Mouse (Mus musculus) megakaryocyte, adult 5-6 weeks (primary cell): ENCODE data around the gene Myh3. TPM values are rescaled to one million over a fixed set of nuclear protein-coding genes. Genes with fewer than 3 reads are reported as not detected.

Experiments
- ATAC-seq: 2 replicates; pipeline ENCODE4 v1.8.0; 2016; ENCODE audit warnings: mild to moderate bottlenecking, inconsistent platforms; ENCODE audit not compliant: poor library complexity, severe bottlenecking
- total RNA-seq, 2 experiments: library from RNA; stranded (forward) in 1 of 2; stranded (reverse) in 1 of 2; fragments of 153-499, 151-499 nt in 1 of 2; fragments of 221-1000, 200-1000 nt in 1 of 2; gene quantifications; 2 replicates each; pipeline versions ENCODE4 v1.2.3 to v1.2.4; 2015 to 2017

Gene Myh3
- total RNA-seq (2015) (0.07 TPM in 1 of 2 replicates, not detected in the other), total RNA-seq (2017) (not detected in 2 replicates)

DNA sequence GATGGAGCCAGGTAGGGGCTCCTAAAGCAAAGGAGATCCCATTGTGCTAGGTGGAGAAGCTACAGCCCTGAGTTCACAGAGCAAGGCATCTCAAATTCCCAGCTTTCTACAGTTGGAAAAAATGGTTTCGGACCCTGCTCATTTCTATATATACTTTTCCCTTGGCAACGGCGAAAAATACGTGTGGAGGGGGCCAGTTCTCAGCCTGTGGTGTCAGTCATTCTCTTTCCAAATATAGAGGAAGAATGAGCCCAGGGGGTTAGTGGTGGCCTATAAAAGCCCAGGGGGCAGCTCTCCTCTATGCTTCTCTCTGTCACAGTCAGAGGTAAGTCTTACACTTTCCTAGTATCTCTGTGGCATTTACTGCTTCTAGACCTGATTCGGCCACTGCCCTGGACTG lies at the start of gene Myh3:
TSS of gene Myh3 (plus strand) at position 301 of the 400 bp plus-strand sequence.
- ATAC-seq: no peak

- peak; percentile 96 for ATAC-seq
Observed at GRCm38 (mm10) chr11:67030904-67031602, 47.0 kb upstream of the Myh3 start.

- no peak for ATAC-seq
Observed at GRCm38 (mm10) chr11:67031603-67031915, 46.5 kb upstream of the Myh3 start.

- no peak for ATAC-seq
Observed at GRCm38 (mm10) chr11:67034775-67035485, 43.2 kb upstream of the Myh3 start.

GRCm38 (mm10) chr11:67036229-67036628 lies 41.9 kb upstream of the Myh3 start:
- no peak for ATAC-seq

GRCm38 (mm10) chr11:67036892-67037291 lies 41.2 kb upstream of the Myh3 start:
- no peak for ATAC-seq

DNA sequence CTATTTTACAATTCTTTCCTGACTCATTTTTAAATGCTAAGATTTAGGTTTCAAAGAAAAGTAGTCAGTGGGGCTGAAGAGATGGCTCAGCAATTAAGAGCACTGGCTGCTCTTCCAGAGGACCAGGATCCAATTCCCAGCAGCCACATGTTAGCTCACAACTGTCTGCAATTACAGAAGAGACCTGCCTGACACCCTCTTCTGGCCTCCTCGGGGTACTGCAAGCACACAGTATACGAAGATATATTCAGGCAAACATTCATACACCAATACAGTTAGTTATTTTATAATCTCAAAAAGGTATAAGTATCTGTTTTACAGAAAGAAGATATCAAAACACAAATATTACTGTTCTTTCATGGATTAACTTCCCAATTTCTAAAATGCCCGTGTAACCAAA lies 38.3 kb upstream of the Myh3 start:
- ATAC-seq: no peak

GRCm38 (mm10) chr11:67040483-67040882 lies 37.6 kb upstream of the Myh3 start:
- ATAC-seq: no peak

DNA sequence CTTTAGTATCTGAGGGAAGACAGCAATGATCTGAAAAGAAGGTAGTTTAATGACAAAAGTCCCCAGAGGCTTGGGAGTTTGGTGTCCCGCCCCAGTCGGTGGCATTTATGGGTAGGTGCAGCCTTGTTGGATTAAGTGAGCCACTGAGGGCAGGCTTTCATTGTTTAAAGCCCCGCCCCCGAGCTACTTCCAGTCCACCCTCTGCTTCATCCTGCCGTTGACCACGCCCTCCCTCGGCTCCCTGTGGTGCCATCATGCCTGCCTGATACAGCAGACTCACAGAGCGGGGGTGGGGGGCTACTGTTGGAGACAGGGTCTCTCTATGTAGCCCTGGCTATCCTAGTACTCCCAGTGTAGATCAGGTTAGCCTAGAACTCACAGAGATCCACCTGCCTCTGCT lies 35.1 kb upstream of the Myh3 start:
- no peak for ATAC-seq

GRCm38 (mm10) chr11:67044959-67045358 lies 33.1 kb upstream of the Myh3 start:
- no peak for ATAC-seq

DNA sequence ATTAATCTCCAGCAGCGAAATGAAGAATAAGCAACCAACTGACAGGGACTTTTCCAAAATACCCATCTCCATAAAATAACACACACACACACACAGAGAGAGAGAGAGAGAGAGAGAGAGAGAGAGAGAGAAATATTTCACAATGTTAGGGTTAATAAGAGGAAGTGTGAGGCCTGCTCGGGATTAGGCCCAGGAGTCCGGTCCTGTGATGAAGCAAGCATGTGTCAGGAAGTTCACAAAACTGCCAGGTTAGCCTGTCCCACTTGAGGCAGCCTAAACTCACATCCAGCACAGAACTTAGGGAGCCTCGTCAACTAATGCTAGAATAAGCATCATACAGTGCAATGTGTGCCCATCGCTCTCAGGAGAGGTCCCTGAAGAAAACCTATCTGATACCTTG lies 30.9 kb upstream of the Myh3 start:
- ATAC-seq: peak; percentile 85

DNA sequence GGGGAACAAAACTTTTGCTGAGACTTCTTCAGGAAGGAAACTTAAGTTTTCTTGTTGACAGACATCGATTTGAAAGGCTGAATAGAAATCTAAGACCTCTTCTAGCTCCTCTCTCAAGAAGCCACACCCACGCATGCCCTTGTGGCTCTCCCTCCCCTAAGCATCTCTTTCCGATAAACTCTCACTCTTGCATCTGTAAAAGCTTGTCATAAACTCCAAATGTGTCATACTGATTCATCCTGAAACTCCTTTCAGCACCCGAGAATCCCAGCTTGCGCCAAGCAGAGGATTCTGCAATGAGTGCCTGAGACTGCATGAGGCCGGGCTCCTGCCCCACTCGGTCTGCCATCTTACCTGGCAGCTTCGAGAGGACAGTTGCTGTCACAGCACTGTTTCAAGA lies 29.6 kb upstream of the Myh3 start:
- ATAC-seq: no peak

DNA sequence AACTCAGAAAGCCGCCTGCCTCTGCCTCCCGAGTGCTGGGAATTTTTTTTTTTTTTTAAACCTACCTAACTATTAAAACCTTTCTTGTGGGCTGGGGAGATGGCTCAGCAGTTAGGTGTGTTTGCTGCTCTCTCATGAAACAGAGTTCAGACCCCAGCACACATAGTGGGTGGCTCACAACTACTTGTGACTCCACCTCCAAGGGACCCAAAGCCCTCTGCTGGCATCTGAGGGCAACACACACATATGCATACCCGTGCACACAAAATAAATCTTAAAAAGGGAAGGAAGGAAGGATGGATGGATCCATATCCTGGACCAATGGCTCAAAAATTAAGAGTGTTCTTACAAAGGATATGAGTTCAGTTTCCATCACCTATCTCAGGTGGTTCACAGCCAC lies 28.8 kb upstream of the Myh3 start:
- ATAC-seq: no peak

DNA sequence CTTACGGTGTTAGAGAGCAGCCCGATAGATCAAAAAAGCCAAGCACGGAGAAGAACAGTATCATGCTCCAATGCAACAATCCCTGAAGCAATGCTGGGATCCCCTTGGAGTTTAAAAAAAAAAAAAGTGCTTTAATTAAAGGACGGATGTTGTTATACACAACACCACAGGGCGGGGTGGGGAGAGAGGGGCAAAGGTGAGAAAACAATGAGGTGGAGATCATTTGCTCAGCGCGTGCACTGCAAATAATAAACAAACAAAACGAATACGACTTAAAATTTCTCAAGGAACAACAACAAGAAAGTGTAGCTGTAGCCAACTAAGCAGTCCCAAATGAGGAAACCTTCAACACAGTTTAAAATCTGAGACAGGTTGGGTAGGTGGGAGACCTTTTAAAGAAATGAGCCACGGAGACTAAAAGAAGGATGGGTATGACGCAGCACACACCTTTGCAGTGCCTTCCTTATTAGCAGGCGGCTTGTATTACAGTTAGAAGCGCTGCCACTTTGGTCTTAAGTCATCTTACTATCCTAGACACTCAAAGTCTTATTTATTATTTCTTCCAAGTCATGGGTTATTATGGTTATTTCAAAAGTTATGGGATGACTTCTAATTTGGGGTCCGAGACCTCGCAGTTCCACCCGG lies 26.3 kb upstream of the Myh3 start:
- ATAC-seq: 0 out of 2 replicates have a peak, but pooled peaks have one; percentile 16

DNA sequence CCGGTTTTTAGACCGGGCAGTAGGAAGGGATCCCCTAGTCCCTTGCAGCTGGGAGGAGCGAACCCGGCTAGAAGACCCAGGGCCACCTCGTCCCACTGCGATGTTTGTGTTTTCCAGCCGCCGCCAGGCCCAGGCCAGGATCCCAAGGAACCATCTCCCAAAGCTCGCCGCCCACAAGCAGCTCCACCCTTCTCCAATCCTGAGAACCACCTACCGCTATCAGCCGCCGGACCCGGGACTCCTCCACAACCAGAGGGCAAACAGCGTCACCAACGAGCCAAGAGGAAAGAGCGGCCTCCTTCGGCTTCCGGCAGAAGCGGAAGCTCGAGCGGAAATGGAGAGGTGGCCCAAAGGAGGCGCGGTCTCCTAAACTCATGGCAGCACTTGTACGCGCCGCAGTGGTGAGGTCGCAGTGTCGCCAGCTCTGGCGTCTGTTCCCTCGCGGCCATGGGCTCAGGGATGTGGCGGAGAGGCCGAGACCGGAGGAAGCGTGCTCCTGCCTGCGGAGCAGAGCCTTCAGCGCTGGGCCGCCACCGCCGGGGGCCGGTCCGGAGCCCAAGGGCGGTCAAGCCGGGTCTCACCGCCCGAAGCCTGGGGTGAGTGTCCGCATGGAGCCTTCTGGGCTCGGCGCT lies 25.7 kb upstream of the Myh3 start, which contains the start of the genes Adprm and Sco1:
TSS of gene Adprm (minus strand) at position 274 of the 632 bp plus-strand sequence.
TSS of gene Sco1 (plus strand) at position 350 of the 632 bp plus-strand sequence.
- peak; percentile 96 for ATAC-seq

- ATAC-seq: no peak
Observed at GRCm38 (mm10) chr11:67054754-67055365, 23.2 kb upstream of the Myh3 start.

GRCm38 (mm10) chr11:67061311-67061710 lies 16.8 kb upstream of the Myh3 start:
- ATAC-seq: no peak

DNA sequence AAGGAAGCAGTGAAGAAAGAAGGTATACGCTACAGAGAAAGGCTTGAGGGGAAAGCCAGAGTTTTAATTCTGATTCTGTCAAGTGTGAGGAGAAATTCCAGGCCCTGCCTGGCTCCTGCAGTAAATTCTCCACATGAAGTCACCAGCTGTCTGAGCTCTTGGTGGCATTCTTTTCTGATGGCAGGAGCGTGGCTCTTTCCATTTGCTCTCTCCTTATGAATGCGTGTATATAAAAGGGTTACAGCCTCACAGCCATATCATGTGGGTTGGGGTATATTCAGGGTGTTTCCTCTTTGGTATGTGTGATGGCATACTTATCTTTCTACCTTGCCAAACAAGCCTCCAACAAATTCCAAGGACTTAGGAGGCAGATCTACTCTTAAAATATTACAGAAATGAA lies 15.4 kb upstream of the Myh3 start:
- ATAC-seq: no peak

DNA sequence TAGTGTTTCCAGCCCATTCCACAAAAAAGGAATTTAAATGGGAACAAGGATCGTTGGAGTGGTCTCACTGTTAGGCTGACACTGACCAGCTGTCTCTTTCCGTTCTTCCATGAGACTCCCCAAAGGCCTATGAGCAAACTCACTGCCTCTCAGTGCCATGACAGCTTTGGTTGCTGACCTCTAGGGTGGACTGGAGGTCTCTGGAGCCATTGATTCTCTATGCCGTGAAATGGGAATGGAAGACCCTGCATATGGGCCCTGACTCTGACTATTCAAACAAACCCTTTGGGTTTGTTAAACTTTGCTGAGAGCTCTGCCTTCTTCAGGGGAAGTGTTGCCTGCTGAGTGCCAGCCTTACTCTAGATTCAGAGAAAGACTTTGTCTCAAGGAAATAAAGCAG lies 10.4 kb upstream of the Myh3 start:
- ATAC-seq: no peak

- ATAC-seq: no peak
Observed at GRCm38 (mm10) chr11:67072615-67073130, 5.4 kb upstream of the Myh3 start.

DNA sequence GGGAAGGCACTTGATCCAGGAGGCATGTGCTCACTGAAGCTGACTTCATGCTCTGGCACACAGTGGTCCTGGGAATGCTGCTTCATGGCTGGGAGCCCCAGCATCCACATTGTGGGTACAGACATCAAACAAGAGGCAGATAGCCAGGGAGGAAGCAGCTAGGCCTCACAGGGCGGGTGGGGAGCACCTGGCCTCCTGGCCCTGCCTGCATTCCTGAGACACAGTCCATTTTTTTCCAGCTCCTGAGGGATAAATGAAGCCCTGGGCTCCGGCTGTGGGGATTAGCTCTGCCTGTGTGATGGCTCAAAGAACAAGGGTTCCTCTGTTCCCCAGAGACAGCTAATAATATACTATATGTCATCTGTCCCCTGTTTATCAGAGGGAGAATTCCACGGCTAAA lies 3.1 kb upstream of the Myh3 start:
- no peak for ATAC-seq
